Mouse (Mus musculus): ENCODE data around the gene Parvb.

Parvb gene

DNA sequence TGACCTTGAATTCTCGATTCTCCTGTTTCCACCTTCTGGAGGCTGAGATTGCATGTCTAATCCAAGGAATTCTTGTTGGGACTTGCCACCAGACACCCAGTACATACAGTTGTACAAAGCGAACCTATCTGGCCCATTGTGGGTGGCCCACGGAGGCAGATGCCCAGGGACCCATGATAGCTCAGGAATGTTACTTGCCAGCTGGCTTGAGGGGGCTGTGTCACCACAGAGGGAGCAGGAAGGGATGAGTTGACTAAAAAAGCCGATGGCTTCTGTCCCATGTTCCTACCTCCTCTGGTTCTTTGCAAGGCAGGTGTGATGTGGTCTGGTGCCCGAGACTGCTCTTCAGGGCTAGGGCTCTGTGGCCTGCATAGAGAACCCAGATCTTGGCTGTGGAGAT is 59.3 kb downstream of the Parvb start:
- no peak for DNase-seq (ENCODE audit: low read depth, low spot score)

DNA sequence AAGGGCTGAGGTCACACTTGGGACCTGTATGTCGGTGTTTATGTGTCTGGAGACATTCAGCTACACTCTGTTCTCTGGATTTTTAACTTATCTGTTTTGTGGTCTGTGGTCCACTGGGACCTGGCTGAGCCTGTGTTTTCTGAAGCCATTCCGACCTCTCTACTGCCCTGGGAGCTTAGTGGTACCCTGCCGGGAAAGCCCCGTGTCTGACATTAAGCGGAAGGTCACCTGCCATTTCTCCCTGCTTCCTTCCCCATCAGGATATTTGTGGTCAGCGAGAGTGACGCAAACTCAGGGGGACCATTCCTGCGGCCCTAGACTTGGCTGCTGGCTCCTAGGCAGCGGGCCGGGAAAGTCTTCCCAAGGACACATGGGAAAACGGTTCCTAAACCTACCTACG is 61.7 kb downstream of the Parvb start:
- no peak for DNase-seq (ENCODE audit: low read depth, low spot score)

DNA sequence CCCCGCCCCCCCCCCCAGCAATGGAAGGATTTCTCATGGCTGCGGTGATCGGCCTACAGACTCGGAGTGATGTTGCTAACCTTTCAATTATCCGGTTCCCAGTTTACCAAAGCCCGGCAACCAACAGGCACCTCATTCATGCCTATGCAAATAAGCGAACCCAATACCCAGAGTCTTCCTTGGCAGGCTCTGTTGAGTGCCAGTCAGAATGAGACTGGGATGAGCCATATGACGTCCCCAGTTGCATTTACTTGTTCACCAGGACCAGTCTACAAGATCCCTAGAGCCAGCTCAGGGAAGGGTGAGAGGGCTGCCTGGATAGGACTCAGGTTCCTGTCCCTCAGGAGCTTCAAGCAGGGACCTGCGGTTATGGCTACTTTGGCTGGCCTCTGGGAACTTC is 62.5 kb downstream of the Parvb start:
- no peak for DNase-seq (ENCODE audit: low read depth, low spot score)

DNA sequence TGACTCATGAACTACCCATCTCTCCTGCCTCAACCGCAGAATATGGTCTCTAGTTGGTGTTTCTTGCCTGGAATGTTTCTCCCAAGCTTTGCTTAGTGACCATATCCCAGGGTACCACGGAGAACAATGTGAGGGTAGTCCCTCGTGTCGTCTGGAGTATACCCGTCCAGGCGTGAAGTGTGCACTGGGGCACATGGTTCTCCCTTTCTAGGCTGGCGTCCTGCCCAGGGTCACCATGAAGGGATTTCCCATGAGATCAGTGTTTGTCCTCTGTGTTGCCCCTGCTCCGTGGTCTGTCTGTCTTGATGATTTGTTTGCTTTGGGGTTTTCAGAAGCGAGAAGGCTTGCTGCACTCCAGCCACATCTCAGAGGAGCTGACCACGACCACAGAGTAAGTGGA is 63.4 kb downstream of the Parvb start:
- no peak for DNase-seq (ENCODE audit: low read depth, low spot score)

DNA sequence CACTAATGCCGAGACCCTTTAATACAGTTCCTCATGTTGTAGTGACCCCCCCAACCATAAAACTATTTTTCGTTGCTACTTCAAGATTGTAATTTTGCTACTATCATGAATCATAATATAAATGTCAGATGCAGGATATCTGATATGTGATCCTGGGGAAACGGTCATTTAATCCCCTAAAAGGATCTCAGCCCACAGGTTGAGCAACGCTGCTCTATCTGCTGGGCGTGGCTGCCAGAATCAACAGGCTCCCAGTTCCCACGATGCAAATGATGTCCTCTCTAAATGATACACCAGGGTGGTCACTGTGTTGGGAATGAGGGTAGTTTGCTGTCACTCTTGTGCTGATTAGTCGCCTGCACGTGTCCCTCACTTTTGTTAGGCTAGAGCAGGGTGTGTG is 65.6 kb downstream of the Parvb start:
- DNase-seq (ENCODE audit: low read depth, low spot score): no peak

DNA sequence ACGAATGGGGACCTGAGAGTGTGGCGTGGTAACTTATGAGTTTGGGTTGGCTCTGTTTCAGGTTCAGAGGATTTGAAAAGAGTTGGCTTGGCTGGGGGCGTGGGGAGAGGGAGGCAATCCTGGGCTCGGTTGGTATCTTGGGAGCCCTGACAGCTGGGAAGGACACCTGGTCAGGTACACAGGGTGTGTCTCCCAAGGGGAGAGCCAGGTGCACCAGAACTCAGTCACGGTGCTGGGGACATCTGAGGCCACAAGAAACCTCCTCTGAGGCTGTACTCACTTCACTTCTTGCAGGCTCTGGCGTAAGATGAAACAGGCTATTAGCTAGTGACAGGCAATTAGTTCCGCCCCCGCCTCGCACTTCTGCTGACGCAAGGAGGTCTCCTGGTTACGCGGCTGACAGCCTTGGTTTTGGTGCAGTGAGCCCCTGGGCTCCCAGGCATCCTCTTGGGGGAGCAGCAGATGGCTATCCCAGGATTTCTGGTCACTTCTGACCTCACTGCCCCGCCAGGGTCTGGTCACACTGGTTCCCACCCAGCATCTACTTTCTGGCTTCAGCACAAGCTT is 67.0 kb downstream of the Parvb start:
- no peak for DNase-seq (ENCODE audit: low read depth, low spot score)

DNA sequence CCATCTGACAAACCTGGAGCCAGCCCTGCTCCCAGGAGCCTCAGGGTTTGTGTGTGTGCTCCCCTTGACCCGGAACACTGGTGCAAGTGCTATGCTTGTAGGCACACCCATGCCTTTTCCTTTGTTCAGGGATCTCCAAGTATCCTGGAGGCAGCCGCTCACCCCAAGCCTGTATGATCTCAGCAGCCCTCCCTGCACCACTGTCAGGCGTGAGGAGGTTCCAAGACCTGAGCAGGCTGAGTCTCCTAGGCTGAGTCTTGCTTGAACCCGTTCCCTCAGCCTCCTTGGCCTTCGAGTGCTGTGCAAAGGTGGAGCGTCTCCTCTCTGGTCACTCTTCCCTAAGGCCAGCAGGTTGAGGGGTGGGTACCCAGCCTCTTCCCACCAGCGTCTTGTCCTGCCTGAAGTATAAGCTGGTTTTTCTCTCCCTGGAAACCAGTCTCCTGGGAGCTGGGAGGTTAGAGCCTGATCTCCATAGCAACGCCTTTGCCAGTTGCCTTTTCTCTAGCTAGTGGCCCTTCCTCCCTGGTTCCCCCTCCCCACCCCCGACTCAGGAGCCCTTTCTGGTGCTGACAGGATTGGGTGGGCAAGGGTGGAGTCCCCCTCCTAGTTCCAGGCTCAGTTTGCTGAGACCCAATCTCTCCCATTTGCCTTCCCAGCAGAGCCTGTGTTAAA is 68.0 kb downstream of the Parvb start:
- DNase-seq (ENCODE audit: low read depth, low spot score): peak; percentile 21

DNA sequence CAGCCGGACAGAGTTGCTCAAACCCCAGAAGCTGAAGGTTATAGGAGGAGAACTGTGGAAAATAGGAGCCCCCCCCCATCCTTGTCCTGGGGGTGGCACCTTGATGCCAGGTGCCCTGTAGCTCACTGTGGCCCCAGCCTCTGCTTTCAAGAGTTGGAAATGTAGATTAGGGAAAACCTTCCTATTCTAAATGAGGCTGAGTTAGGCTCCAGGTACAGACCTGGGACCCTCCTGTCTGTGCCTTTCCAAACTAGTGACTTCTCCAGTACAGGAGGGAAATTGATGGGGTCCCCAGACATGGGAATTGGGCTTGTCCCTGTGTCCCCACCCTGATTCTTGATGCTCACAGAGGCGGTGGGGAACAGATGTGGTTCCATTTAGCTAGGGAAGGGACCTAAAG is 68.7 kb downstream of the Parvb start:
- DNase-seq (ENCODE audit: low read depth, low spot score): no peak

DNA sequence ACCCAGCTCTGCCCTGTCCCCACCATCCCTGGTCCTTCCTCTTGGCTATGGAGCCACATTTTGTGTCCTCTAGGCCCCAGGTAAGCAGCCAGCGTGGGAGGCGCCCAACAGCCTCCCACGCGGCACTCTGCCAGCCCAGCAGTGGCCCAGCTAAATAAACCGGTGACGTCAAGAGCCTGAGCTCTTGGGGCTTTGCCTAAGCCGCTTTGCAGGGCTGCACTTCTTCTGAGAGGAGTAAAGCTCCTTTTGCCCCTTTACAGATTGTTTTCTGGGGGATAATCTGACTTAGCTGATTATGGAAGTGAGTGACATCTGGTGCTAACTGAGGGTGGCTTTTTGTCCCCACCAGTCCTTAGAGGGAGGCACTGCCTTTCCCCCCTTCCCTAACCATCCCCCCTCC is 69.2 kb downstream of the Parvb start:
- DNase-seq (ENCODE audit: low read depth, low spot score): no peak

DNA sequence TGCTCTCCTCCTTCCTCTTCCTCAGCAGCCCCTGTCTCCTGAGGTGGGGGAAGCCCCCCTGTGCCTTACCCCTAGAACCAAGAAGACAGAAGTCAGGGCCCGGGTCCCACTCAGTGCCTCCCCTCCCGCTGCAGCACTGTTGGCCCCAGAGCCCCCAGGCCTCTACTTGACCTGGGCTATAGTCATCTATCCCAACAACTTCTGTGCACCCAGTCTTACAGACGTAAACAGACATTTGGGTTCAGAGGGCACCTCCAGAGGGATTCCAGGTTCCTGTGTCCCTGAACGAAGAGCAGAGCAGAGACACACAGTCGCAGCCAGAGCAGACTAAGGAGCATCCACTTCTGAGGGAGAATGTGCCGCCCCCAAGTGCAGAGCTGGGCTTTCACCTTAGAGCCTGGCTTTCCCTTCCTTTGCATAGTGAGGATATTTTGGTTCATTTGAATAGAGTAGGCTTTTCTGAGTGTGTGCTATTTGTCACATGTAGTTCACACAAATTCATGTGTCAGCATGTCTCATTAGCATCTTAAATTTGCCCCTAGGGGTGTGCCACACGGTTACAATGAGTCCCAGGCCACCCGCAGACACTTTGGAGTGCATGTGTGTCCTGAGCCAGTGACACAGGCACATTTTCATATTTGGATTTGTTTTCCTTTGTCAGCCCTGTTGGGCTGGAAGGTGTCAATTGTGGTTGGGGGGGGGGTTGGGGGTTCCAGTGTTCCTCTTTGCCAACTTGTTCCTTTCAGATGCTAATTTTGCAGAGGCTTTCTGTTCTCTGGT is 70.0 kb downstream of the Parvb start:
- DNase-seq (ENCODE audit: low read depth, low spot score): no peak

DNA sequence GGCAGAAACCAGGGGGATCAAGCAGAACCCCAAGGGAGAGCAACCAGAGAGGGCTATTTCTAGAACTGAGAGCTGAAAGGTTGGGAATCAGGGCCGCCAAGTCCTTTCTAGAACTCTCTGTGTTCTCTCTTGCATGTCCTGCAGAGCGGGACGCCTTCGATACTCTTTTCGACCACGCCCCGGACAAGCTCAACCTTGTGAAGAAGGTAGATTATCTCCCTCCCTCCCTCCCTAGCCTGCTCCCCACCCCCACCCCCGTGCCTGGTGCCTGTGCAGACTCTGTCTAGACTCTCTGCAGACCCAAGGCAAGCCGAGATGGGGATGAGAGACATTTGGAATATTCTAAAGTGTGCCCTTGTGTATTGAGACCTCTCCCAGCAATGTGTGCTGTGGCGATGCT is 71.4 kb downstream of the Parvb start:
- no peak for DNase-seq (ENCODE audit: low read depth, low spot score)

DNA sequence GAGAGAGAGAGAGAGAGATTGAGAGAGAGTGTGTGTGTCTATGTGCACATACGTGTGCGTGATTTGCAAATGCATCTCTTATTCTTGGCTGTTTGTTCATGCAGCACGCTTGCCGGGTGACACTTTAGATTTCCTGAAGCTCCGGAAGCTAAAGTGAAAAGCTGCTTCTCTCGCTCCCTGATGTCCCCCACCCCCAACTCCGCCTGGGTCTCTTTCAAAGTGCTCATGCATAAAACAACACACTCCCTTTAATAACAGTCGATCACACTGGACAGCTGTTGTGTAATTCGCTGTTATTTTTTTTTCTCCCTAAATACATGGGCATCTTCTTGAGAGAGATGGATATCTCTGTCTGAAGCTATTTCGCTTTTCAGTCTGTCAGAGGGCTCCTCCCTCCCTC is 73.5 kb downstream of the Parvb start:
- no peak for DNase-seq (ENCODE audit: low read depth, low spot score)

DNA sequence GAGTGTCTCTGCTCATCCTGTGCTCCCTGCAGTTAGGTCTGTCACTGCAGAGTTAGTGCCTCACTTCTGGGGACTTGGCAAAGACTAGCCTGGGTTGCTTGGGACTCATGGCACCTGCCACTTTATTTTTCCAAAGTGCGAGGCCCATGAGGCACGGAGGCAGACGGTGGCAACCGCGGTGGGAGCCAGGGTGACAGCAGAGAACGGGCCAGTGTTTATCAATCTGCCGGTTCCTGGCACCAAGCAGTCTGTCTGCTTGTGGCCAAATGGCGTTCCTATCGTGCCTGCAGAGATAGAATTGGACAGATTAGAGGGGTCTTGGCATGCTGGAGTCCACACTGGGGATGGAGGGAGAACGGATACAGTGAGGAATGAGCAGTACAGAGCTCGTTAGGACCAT is 78.4 kb downstream of the Parvb start:
- no peak for DNase-seq (ENCODE audit: low read depth, low spot score)

DNA sequence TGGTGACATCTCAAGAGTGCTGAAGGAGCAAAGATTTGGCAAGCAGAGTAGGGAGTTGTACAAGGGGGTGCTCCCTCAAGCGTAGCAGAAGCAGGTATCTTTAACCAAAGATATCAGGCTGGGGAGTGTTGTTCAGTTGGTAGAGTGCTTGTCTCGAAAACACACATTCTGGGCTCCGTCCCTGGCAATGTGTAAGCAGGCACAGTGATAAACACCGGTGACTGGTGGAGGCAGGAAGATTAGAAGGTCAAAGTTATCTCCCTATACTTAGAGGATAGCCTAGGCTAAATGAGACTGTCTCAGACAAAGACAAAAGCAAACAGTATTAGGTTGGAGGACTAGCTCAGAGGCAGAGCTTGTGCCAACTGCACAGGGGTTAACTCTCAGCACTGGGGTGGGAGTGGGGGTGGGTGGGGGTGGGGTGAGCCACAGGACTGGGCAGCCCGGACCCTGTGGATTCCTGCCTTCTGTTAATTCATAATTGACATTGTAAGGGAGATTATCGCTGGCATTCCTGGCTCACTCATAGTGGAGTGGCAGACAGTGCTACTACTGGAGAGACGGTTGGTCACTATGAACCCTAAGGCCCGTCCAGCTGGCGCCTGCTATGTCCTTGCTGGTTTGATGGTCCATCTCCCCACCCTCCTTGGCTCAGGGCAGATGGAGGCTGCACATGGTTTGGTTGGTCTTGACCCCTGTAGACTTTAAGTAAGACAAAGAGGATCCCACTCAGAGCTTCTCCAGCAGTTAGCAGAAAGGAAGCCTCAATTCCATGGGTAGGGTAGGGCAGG is 79.6 kb downstream of the Parvb start:
- DNase-seq (ENCODE audit: low read depth, low spot score): no peak

DNA sequence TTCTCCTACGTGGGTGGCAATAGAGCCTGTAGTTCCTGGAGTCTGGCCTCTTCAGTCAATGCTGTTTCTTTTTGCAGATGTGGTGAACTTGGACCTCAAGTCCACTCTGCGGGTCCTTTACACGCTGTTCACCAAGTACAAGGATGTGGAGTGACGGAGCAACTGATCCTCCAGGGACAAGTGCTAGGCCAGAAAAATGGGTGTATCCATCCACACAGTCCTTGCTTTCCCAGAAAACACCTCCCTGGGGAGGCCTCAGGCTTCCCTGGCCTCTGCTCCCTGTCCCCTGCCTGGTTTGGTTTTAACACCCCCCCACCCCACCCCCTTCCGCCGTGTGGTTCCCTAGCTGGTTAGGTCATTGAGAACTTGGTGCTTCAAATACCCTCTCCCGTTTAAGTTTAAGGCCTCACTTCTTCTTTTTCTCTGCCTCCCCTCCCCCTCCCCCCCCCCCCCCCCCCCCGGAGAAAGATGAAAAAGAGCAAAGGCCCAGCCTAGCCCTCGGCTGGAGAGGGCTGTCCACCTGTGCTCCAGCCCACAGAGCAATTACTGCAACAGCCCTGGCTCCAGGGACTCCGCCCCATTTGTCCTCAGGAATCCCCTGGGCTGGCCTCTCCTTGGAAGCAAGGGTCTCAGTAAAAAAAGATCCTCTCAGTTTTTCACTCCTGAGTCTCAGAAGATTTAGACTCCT is 81.2 kb downstream of the Parvb start:
- DNase-seq (ENCODE audit: low read depth, low spot score): no peak

DNA sequence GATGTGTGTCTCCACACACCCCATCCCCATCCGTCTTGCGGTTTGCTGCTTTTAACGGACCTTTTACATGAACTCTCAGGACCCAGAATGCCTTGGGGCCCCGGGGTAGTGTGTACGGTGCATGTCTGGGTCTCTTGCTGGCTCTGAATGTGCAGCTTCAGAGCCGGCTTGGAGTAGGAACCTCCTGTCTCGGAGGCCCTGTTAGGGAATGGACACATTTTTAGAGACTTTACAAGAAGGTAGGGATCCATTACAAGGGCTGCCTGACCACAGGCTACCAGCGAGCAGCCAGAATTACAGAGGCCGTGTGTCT is 81.7 kb downstream of the Parvb start:
- DNase-seq (ENCODE audit: low read depth, low spot score): peak; percentile 15

DNA sequence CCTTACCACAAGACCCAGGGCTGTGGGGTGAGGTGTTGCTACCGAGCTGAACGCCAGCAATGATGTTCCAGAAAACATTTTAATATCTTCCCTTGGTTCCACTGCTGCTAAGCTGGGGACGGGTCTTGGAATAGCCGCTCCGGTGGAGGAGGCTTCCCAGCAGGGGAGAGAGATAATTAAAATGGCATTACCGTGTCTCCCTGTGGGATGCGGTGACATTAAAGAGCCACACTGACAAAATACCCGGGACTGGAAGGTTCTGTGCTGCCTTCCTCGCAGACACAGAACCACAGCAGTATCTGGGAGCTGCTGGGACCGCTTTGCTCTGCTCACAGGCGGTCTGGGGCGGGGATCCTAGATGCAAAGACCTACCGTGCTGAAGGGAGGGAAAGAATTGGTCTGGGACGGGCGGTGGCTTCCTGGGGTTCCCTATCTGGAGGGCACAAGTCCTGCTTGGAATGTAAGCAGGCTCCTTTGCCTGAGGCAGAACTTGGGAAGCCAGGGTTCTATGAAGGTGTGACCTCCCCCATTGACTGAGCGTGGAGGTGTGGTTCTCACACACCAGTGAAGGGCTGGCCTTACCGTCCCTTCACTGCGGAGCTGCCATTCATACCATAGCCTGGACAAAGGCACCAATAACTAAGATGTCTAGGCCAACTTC is 82.7 kb downstream of the Parvb start:
- peak; percentile 92 for DNase-seq (ENCODE audit: low read depth, low spot score)

DNA sequence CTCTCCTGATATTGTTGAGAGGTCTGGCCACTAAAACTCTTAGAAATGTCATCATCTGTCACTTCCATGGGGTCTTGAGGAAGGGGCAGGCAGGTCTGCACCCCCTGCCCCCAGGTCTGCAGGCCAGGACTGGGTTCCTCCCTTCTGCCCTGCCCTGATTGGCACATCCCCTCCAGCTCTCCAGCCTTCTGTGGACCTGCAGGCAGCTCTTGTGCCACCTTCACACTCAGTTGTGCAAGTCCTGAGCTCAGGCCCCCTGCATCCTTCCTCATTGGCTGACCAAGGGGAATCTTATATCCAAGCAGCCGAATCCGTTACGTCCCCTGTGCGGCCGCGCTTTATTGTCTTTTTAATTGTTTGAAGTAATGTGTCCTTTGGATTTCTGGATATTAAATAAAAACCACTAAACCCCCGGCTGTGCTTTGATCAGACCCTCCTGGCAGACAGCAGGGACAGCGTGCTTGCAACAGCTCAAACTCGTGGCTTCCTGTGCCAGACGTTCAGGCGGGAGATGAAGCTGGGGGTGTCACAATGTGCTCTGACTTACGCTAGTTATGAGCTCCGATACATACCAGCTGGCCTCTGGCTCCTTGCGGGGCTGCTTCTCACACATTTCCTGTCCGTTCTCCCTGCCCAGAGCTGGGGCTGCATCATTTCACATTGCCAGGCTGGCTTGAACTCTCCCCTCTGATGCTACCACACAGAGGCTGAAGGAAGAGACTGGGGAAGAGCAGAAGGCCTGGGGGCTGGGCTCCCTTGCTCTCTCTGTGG is 83.6 kb downstream of the Parvb start:
- no peak for DNase-seq (ENCODE audit: low read depth, low spot score)

DNA sequence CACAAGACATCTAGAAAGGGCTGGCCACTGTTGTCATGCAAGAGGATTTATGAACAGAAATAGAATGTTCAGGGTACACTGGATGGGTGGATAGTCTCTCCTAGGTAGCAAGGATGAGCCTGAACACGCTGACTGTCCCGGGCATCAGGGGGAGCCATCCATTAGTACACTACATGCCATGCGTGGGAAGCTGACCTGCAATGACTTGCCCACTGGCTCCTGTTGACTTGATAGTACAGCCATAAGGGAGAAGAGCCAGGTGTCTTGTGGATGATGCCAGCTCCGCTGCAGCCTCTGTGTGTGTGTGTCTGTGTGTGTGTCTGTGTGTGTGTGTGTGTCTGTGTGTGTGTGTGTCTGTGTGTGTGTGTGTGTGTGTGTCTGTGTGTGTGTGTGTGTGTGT is 87.5 kb downstream of the Parvb start:
- no peak for DNase-seq (ENCODE audit: low read depth, low spot score)

DNA sequence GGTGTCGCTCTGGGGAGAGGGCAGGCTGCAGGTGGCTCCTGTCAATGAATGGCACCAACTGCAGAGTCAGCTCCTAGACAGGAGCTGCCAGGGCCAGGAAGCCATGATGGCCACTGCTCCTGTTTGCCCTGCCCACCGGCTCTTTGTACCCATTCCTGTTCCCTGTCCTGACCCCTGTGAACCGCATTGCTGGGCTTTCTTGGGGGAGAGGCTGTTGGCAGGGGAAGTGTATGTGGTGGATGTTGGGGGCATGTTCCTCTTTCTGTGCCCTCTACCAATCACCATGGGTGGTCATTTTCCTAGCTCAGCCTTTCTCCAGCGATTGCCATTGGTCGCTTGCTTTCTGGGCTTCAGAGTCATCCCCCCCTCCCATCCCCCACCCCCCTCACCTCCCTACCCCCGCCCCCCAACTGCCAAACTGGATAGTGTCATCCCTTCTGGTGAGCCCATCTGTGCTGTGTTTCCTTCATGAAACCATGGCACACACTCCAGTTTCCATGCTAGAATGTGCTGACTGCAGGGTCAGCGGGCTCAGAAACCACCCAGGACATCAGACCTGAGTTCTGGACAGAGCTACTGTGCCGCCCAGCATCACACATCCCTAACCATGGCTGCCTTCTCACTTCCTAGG is 89.8 kb downstream of the Parvb start:
- DNase-seq (ENCODE audit: low read depth, low spot score): no peak
